Mouse (Mus musculus) thymus, adult 2 months (tissue): ENCODE measurements at regions not wholly inside any gene's neighbourhood (a gene's known extent, or its start where the extent isn't known, plus 50 kb on each side); places are given as distances from the start of the nearest gene placed in this dataset.

Source experiments
- DNase-seq: peaks from one replicate; pipeline ENCODE4 v3.0.0; 2021
- H3K27ac ChIP-seq: fragments of 200-500 bp; 2 replicates; pipeline ENCODE4 v1.5.1; 2012; ENCODE audit warnings: low read length, control low read depth; ENCODE audit not compliant: control insufficient read depth, insufficient read depth
- H3K27me3 ChIP-seq: fragments of 200-500 bp; 2 replicates; pipeline ENCODE4 v1.6.1; 2012; ENCODE audit warnings: mild to moderate bottlenecking, low read length, moderate library complexity, mixed read lengths; ENCODE audit not compliant: control insufficient read depth, insufficient read depth
- H3K36me3 ChIP-seq: fragments of 200-500 bp; 2 replicates; pipeline ENCODE4 v1.6.1; 2012; ENCODE audit warnings: mild to moderate bottlenecking, low read length, moderate library complexity; ENCODE audit not compliant: control insufficient read depth, insufficient read depth
- H3K4me1 ChIP-seq: fragments of 200-500 bp; replicated peaks from 2 replicates; pipeline ENCODE4 v1.6.1; 2012; ENCODE audit warnings: low read length; ENCODE audit not compliant: control insufficient read depth, insufficient read depth
- H3K4me3 ChIP-seq: fragments of 200-500 bp; 2 replicates; pipeline ENCODE4 v1.5.1; 2012; ENCODE audit warnings: mild to moderate bottlenecking, low read length, control low read depth, moderate library complexity; ENCODE audit not compliant: control insufficient read depth, insufficient read depth
- CTCF ChIP-seq: fragments of 200-500 bp; IDR thresholded peaks from 2 replicates; pipeline ENCODE4 v1.5.1; 2012; ENCODE audit warnings: mild to moderate bottlenecking, control low read depth, low read length, moderate library complexity, borderline replicate concordance; ENCODE audit not compliant: control insufficient read depth, poor library complexity, insufficient read depth; ENCODE audit errors: extremely low read depth
- POLR2A ChIP-seq: fragments of 200-500 bp; IDR thresholded peaks from 2 replicates; pipeline ENCODE4 v1.6.1; 2012; ENCODE audit warnings: mild to moderate bottlenecking, low read length, control low read depth, moderate library complexity; ENCODE audit not compliant: control insufficient read depth, poor library complexity, insufficient read depth; ENCODE audit errors: extremely low read depth
- WGBS: fragments of 180-500 bp; shearing (Covaris S2); methylation state at CpG from one replicate; pipeline ENCODE4 v1.1.7; 2018; 5-methylcytosine and 5-hydroxymethylcytosine counted together

GRCm38 (mm10) chr6:135552396-135552795 is 190.1 kb downstream of the Emp1 start:
- H3K36me3 ChIP-seq, result no peaks in the 10 kb centered on the region
- DNase-seq, result no peak
- H3K4me3 ChIP-seq, result no peak overlapping the region
- H3K27me3 ChIP-seq, result no peaks in the 10 kb centered on the region
- H3K4me1 ChIP-seq, result no peaks in the 10 kb centered on the region
- 93% methylated on average over 3 of the region's 3 CpGs for WGBS
- TF ChIP-seq POLR2A (no peak), CTCF (no peak)
- no peak overlapping the region for H3K27ac ChIP-seq

DNA sequence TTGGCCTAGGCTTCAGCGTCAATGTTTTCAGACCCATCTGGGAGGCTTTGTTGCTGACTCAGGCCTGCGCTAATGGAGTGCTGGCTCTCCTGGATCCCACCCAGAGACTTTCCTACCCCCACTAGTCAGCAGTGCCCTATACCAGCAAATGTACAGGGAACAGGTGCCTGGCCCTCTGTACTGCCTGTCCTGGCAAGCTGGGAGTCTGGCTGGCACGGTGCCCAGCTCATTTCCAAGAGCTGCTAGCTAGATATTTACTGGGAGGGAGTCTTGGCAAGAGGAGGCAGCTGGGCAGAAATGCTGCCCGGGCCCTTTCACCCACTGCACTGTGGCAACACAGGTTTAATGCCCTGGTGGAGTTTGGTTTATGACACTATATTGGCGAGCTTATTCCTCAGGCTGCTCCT is 197.2 kb downstream of the Emp1 start:
- no peaks in the 10 kb centered on the region for H3K27me3 ChIP-seq
- H3K4me3 ChIP-seq, result no peak overlapping the region
- TF ChIP-seq POLR2A (no peak), CTCF (no peak)
- DNase-seq, result no peak
- 91% methylated on average over 5 of the region's 5 CpGs for WGBS
- H3K36me3 ChIP-seq, result no peaks in the 10 kb centered on the region
- no peaks in the 10 kb centered on the region for H3K4me1 ChIP-seq
- no peak overlapping the region for H3K27ac ChIP-seq

DNA sequence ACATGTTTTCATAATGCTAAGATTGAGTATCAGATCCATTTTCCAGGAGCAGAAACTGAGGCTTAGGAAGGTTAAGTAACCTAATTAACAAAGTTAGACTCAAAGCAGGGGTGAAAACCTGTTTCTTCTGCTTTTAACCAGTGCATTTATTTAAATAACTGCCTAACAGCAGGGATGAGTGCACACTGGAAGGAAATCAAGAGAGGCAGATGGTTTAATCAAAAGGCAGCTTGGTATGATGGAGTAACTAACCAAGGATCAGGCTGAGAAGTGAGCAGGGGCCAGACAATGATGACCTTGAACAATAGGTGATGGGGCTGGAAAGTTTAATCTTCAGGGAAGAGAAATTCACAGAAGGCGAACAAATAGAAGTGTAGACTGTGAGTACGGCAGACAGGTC is 199.9 kb downstream of the Emp1 start:
- Histone ChIP-seq H3K36me3 (no peaks in the 10 kb centered on the region), H3K4me3 (no peak overlapping the region), H3K4me1 (no peaks in the 10 kb centered on the region), H3K27me3 (no peaks in the 10 kb centered on the region), H3K27ac (no peak overlapping the region)
- no peak for DNase-seq
- no peak for TF ChIP-seq CTCF
- no peak for TF ChIP-seq POLR2A
- WGBS, result 92% methylated on average over 2 of the region's 2 CpGs

DNA sequence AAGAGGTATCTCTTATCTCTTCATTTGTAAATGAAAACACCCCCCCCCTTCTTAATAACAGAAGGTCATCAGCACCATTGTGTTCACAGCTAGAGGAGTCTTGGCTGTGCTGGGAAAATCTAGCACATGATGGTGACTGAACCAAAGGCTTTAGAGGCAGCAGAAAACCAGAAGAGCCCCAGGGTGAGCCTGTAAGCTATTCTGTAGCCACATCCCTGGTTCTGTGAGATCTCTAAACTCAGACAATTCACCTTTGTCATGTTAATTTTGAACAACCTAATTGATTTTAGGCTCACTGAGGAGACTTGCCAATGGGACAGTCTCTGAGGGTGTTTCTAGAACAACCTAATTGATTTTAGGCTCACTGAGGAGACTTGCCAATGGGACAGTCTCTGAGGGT is 201.4 kb downstream of the Emp1 start:
- TF ChIP-seq CTCF (no peak), POLR2A (no peak)
- Histone ChIP-seq H3K4me3 (no peak overlapping the region), H3K27ac (no peak overlapping the region), H3K27me3 (no peaks in the 10 kb centered on the region), H3K36me3 (no peaks in the 10 kb centered on the region), H3K4me1 (no peaks in the 10 kb centered on the region)
- no peak for DNase-seq

DNA sequence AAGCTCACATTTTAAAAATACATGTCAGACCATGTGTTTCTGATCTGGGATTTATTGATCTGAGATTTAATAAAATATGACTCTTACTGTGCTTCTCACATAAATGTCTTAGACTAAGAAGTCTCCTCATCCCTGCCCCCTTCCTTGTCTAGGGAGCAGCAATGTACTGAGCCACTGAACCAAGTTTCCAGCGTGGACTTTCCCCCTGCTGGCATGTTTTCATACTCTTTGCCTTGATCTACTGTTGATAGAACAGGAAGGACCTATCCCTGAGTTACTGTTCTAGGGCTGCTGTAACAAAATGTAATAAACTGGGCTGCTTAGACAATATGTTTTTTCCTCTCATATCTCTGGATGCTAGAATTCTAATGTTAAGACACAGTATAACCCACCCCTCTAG is 206.7 kb downstream of the Emp1 start:
- Histone ChIP-seq H3K27ac (no peak overlapping the region), H3K36me3 (no peaks in the 10 kb centered on the region), H3K4me1 (no peaks in the 10 kb centered on the region), H3K27me3 (no peaks in the 10 kb centered on the region), H3K4me3 (no peak overlapping the region)
- DNase-seq, result no peak
- WGBS, result 73% methylated on average over 1 of the region's 1 CpGs
- no peak for TF ChIP-seq POLR2A
- TF ChIP-seq CTCF, result no peak

- Histone ChIP-seq H3K4me1 (no peaks in the 10 kb centered on the region), H3K36me3 (no peaks in the 10 kb centered on the region), H3K27me3 (no peaks in the 10 kb centered on the region), H3K27ac (no peak overlapping the region), H3K4me3 (no peak overlapping the region)
- no peak for DNase-seq
- WGBS, result 90% methylated on average over 2 of the region's 2 CpGs
- TF ChIP-seq POLR2A, result no peak
- no peak for TF ChIP-seq CTCF
These were observed 212.9 kb downstream of the Emp1 start for GRCm38 (mm10) chr6:135575294-135575693.

- Histone ChIP-seq H3K4me1 (no peaks in the 10 kb centered on the region), H3K36me3 (no peaks in the 10 kb centered on the region), H3K4me3 (no peak overlapping the region), H3K27ac (no peak overlapping the region), H3K27me3 (no peaks in the 10 kb centered on the region)
- TF ChIP-seq POLR2A, result no peak
- no peak for TF ChIP-seq CTCF
- DNase-seq, result no peak
- WGBS, result 98% methylated on average over 8 of the region's 8 CpGs
These were observed 216.4 kb downstream of the Emp1 start for GRCm38 (mm10) chr6:135578728-135579127.
